Mouse (Mus musculus): ENCODE data around the gene Hrc. TPM values are rescaled to one million over a fixed set of nuclear protein-coding genes. Genes with fewer than 3 reads are reported as not detected.

The Hrc gene
- total and polyA plus RNA-seq, 3 experiments = 0.10 to 0.21 TPM; not detected in 1

DNA sequence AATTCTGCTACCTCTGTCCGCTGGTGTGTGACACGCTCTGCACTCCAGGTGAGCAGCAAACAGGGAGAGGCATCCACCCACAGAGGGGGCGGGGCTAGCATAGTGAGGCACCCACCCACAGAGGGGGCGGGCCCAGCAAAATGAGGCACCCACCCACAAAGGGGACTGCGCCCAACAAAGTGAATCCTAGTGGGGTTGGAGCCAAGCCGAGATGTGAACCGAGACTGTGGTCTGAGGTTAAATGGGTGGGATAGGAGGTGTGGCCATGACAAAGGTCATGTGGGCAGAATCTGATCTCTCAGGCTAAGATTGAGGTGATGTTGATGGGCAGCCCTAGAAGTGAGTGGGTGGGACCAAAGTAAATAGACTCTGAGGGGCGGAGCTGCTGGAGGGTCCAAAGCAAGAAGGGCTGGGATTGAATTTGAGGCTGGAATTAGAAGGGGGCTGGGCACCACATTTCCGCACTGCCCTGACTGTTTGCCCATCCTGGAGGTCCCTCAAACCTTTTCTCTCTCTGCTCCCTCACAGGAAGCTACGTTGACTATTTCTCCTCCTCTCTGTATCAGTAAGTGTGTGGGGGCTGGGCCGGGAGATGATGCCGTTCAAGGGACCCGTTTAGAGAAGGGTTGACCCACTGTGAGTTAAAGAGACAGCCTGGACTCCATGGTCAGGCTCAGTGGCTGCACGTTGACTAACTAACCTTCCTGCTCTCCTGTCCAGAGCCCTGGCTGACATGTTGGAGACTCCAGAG, 3.2 kb downstream of the Hrc start:
- DNase-seq (ENCODE audit: extremely low read depth) = peak; percentile 44

GRCm38 (mm10) chr7:45339410-45340065, 4.4 kb downstream of the Hrc start:
- in situ Hi-C loops (cut with MboI; ENCODE audit: low pct_ligation_motif_present, low pct_unique_long_range_greater_than_20kb, low sequenced_read_pairs) (no loop called here), dilution Hi-C loops (cut with MboI; ENCODE audit: extremely low pct_ligation_motif_present, extremely low pct_unique_long_range_greater_than_20kb, low sequenced_read_pairs) (no loop called here)
- Histone ChIP-seq H3K4me2 (ENCODE audit: insufficient read depth, low read depth, poor library complexity, severe bottlenecking) (peak overlapping the region; percentile 86), H3K9me3 (replicated peaks; ENCODE audit: low read length) (peaks cover 2% of the 10 kb centered on the region), H3K27me3 (replicated peaks) (peaks cover 68% of the 10 kb centered on the region), H3K4me3 (replicated peaks in 1 of 3; ENCODE audit: low read depth in 2 of 3, low read length in 2 of 3, poor library complexity in 1 of 3) (peak overlapping the region; percentile 42 to 60 (median 42)), H3K27ac (ENCODE audit: insufficient read depth, low read depth) (no peak overlapping the region), H3K36me3 (replicated peaks in 1 of 2; ENCODE audit: control insufficient read depth in 1 of 2, insufficient read depth in 1 of 2, low read length in 1 of 2) (no peaks in the 10 kb centered on the region), H3K79me2 (replicated peaks; ENCODE audit: control insufficient read depth, extremely low read depth, insufficient read depth, poor library complexity, severe bottlenecking) (no peaks in the 10 kb centered on the region), H3K9ac (ENCODE audit: insufficient read depth, low read depth) (peak overlapping the region; percentile 18), H3K4me1 (ENCODE audit: control insufficient read depth in 1 of 2, insufficient read depth in 2 of 2) (peaks cover 34 to 58% of the 10 kb centered on the region in 2 experiments)
- peak; percentile 63 for DNase-seq (ENCODE audit: extremely low read depth)
- TF ChIP-seq ELF1 (IDR thresholded peaks at IDR 0.05; ENCODE audit: low read depth, low read length) (peak; percentile 61; the same call in 1 of the 2 replicates), JUN (IDR thresholded peaks at IDR 0.05; ENCODE audit: insufficient read depth, low read depth, low read length) (no peak), PAX5 (IDR thresholded peaks at IDR 0.05; ENCODE audit: low read length) (no peak), SMC3 (IDR thresholded peaks at IDR 0.05; ENCODE audit: low read depth, low read length) (no peak), ZC3H11A (IDR thresholded peaks at IDR 0.05; ENCODE audit: low read depth, low read length) (no peak), E2F4 (IDR thresholded peaks at IDR 0.05; ENCODE audit: insufficient replicate concordance, low read depth, low read length) (0 out of 2 replicates have a peak, but pooled peaks have one; percentile 18), RCOR1 (conservative IDR thresholded peaks at IDR 0.05; ENCODE audit: low read depth, low read length) (0 out of 2 replicates have a peak, but pooled peaks have one; percentile 29), CTCF (conservative IDR thresholded peaks at IDR 0.05 in 1 of 2, IDR thresholded peaks at IDR 0.05 in 1 of 2; ENCODE audit: low read depth in 2 of 2, low read length in 2 of 2) (peak in 1 of 2 experiments; percentile 22; a peak in 1 of 4 replicates), RAD21 (IDR thresholded peaks at IDR 0.05; ENCODE audit: low read depth, low read length) (no peak), CHD1 (IDR thresholded peaks at IDR 0.05; ENCODE audit: low read depth, low read length) (peak; percentile 99), IRF4 (IDR thresholded peaks at IDR 0.05; ENCODE audit: low read depth, low read length) (0 out of 2 replicates have a peak, but pooled peaks have one; percentile 23), USF2 (conservative IDR thresholded peaks at IDR 0.05; ENCODE audit: low read depth, low read length) (no peak), ZNF384 (IDR thresholded peaks at IDR 0.05; ENCODE audit: low read depth, low read length) (no peak), POLR2AphosphoS2 (IDR thresholded peaks at IDR 0.05; ENCODE audit: low read depth, low read length) (no peak), SIN3A (IDR thresholded peaks at IDR 0.05; ENCODE audit: low read length) (peak; percentile 86), MEF2A (IDR thresholded peaks at IDR 0.05; ENCODE audit: borderline replicate concordance, low read depth, low read length) (peak; percentile 45; the same call in 1 of the 2 replicates), GABPA (IDR thresholded peaks at IDR 0.05; ENCODE audit: insufficient replicate concordance, low read depth, low read length) (no peak), EP300 (IDR thresholded peaks at IDR 0.05; ENCODE audit: low read length) (no peak), POLR2A (IDR thresholded peaks at IDR 0.05; ENCODE audit: low read depth, low read length) (peak; percentile 47), JUND (conservative IDR thresholded peaks at IDR 0.05; ENCODE audit: low read depth, low read length) (no peak), CHD2 (IDR thresholded peaks at IDR 0.05; ENCODE audit: low read length) (peak; percentile 65; the same call in 1 of the 2 replicates), TBP (conservative IDR thresholded peaks at IDR 0.05; ENCODE audit: low read depth, low read length) (0 out of 2 replicates have a peak, but pooled peaks have one; percentile 40), NRF1 (IDR thresholded peaks at IDR 0.05; ENCODE audit: low read depth, low read length) (0 out of 2 replicates have a peak, but pooled peaks have one; percentile 5), MAX (IDR thresholded peaks at IDR 0.05; ENCODE audit: low read length) (peak; percentile 67), KAT2A (IDR thresholded peaks at IDR 0.05; ENCODE audit: insufficient replicate concordance, low read length) (no peak), ETS1 (conservative IDR thresholded peaks at IDR 0.05; ENCODE audit: low read depth, low read length) (peak; percentile 57; the same call in 1 of the 2 replicates), TCF12 (IDR thresholded peaks at IDR 0.05; ENCODE audit: low read depth, low read length) (peak; percentile 45; the same call in 1 of the 2 replicates), BHLHE40 (IDR thresholded peaks at IDR 0.05; ENCODE audit: low read depth, low read length) (peak; percentile 70), NELFE (IDR thresholded peaks at IDR 0.05; ENCODE audit: low read depth, low read length) (no peak)

More for the DNA sequence above, 3.2 kb downstream of the Hrc start:
- no peaks in the 10 kb centered on the region for H3K79me2 ChIP-seq (replicated peaks; ENCODE audit: control insufficient read depth, extremely low read depth, insufficient read depth, poor library complexity, severe bottlenecking)
- no peak overlapping the region for H3K9ac ChIP-seq (ENCODE audit: insufficient read depth, low read depth)
- in situ Hi-C loops (cut with MboI; ENCODE audit: low pct_ligation_motif_present, low pct_unique_long_range_greater_than_20kb, low sequenced_read_pairs) = no loop called here
- H3K4me3 ChIP-seq (replicated peaks in 1 of 3; ENCODE audit: low read depth in 2 of 3, low read length in 2 of 3, poor library complexity in 1 of 3) = peak overlapping the region in 2 of 3 experiments; percentile 14 to 60
- no peaks in the 10 kb centered on the region for H3K36me3 ChIP-seq (replicated peaks in 1 of 2; ENCODE audit: control insufficient read depth in 1 of 2, insufficient read depth in 1 of 2, low read length in 1 of 2)
- no peak overlapping the region for H3K27ac ChIP-seq (ENCODE audit: insufficient read depth, low read depth)
- dilution Hi-C loops (cut with MboI; ENCODE audit: extremely low pct_ligation_motif_present, extremely low pct_unique_long_range_greater_than_20kb, low sequenced_read_pairs) = no loop called here
- H3K27me3 ChIP-seq (replicated peaks) = peaks cover 72% of the 10 kb centered on the region
- peaks cover 37 to 60% of the 10 kb centered on the region in 2 experiments for H3K4me1 ChIP-seq (ENCODE audit: control insufficient read depth in 1 of 2, insufficient read depth in 2 of 2)
- peaks cover 2% of the 10 kb centered on the region for H3K9me3 ChIP-seq (replicated peaks; ENCODE audit: low read length)
- peak overlapping the region; percentile 86 for H3K4me2 ChIP-seq (ENCODE audit: insufficient read depth, low read depth, poor library complexity, severe bottlenecking)
- TF ChIP-seq PAX5 (IDR thresholded peaks at IDR 0.05; ENCODE audit: low read length) = no peak
- TF ChIP-seq MAX (IDR thresholded peaks at IDR 0.05; ENCODE audit: low read length) = 0 out of 2 replicates have a peak, but pooled peaks have one; percentile 16
- peak; percentile 58; the same call in 1 of the 2 replicates for TF ChIP-seq CHD2 (IDR thresholded peaks at IDR 0.05; ENCODE audit: low read length)
